Mouse (Mus musculus): Measurements from ENCODE around the gene Macf1.

Gene Macf1

DNA sequence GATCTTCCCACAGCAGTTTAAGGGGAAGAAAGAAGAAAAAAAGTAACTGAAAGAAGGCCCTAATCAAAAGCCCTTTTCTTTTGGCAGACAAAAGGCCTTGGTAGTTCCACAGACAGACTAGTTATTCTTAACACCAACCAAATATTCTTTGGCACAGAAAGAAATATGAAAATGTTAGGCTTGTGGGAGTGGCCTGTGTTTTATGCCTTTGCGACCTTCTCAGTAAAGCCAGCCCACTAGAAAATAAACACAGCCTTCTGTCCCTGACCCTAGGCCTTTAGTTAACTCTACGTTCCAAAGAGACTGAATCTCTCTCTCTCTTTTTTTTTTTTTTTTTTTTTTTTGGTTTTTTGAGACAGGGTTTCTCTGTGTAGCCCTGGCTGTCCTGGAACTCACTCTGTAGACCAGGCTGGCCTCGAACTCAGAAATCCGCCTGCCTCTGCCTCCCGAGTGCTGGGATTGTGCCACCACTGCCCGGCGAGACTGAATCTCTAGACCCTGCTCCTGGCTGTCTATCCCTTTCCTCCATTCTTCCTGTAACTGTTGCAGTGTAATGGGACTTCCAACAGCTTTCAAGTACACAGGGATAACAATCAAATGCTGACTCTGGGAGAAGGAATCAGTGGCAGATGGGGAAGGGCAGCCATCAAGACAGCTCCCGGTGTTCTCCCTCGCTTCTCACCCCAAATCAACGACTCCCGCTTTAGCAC is 85.5 kb downstream of the Macf1 start:
- DNase-seq (ENCODE audit: low spot score in 2 of 2), result no peak

DNA sequence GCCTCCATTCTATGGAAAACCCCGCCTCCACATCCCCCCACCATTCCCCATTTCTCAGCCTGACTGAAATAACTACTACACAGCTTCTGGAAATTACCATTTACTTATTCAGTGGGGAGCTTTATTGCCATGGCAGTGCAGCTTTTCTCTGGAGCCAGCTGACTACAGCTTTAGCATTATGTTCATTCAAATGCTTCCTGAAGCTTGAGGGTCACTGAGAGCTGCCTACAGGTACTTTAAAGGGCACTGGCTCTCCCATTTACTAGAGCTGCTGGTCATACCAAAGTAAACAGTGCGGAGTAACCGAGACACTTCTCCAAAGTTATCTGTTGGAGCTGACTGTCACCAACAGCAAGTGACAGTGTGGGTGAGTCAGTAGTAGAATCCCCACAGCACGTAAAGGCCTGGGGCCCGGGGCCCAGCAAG is 89.8 kb downstream of the Macf1 start:
- DNase-seq (ENCODE audit: low spot score in 2 of 2), result peak in 1 of 2 experiments; percentile 43

DNA sequence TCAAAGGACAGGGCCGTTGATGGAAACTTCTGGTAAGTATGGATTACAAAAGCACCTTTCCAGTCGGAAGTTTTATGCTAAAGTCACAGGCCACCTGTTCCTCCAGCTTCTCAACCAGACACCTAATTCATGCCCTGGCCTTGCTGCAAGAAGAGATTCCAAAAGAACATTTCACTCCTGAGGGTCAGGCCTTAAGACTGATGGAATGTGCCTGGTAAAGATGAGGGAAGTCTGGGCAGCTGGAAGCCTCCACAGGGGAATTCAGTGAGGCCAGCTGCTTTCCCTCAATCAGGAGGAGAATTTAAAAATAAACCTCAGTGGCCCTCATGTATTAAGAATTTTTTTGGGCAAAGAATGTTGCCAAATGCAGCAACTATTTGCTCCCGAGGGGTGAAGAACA is 90.5 kb downstream of the Macf1 start:
- no peak for DNase-seq (ENCODE audit: low spot score in 2 of 2)

DNA sequence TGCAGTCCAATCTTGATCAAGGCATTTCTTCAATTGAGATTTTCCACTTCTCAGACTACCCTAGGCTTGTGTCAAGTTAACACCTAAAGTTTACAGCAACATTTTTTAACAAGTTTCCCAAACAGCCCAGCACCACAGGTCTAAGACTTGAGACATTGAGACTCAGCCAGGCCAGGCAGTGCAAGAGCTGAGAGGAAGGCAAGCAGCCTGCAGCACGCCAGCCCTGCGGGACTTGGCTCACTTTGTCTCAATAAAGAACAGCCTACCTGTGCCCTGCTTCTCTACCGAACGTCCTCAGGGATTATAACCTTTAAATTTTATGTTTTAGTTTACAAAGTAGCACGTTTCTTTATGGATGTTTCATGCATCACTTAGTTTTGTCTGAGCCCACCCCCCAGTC is 92.1 kb downstream of the Macf1 start:
- DNase-seq (ENCODE audit: low spot score in 2 of 2), result no peak

DNA sequence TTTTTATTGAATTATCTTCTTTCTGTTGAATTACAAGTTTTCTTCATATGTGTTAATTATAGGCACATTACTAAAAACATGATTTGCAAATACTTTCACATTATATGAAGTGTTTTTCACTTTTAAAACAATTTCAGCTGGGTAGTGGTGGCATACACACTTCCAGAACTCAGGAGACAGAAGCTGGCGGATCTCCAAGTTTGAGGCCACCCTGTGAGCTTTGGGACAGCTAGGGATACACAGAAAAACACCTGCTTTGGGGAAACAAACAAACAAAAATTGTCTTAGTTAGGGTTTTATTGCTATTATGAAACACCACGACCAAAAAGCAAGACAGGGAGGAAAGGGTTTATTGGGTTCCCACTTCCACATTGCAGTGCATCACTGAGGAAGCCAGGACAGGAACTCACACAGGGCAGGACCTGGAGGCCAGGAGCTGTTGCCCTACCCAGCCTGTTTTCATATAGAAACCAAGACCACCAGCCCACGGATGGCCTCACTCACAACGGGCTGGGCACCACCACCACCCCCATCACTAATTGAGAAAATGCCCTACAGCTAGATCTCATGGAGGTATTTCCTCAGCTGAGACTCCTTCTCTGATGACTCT is 93.0 kb downstream of the Macf1 start:
- DNase-seq (ENCODE audit: low spot score in 2 of 2), result no peak

DNA sequence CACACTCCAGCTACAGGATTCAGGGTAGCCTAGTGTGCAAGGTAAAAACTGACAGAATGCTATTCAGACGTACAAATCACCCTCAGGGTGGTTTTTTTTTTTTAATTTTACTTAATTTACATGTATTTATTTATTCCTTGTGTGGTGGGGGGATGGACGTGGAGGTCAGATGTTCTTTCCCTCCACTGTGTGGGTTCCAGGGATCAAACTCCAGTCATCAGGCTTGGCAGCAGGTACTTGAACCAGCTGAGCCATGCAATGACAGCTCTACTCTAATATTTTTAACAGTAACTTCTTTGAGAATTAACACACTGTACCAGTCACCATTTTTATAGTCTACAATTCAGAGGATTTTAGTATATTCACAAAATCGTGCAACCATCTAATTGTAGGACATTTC is 94.7 kb downstream of the Macf1 start:
- DNase-seq (ENCODE audit: low spot score in 2 of 2), result no peak

DNA sequence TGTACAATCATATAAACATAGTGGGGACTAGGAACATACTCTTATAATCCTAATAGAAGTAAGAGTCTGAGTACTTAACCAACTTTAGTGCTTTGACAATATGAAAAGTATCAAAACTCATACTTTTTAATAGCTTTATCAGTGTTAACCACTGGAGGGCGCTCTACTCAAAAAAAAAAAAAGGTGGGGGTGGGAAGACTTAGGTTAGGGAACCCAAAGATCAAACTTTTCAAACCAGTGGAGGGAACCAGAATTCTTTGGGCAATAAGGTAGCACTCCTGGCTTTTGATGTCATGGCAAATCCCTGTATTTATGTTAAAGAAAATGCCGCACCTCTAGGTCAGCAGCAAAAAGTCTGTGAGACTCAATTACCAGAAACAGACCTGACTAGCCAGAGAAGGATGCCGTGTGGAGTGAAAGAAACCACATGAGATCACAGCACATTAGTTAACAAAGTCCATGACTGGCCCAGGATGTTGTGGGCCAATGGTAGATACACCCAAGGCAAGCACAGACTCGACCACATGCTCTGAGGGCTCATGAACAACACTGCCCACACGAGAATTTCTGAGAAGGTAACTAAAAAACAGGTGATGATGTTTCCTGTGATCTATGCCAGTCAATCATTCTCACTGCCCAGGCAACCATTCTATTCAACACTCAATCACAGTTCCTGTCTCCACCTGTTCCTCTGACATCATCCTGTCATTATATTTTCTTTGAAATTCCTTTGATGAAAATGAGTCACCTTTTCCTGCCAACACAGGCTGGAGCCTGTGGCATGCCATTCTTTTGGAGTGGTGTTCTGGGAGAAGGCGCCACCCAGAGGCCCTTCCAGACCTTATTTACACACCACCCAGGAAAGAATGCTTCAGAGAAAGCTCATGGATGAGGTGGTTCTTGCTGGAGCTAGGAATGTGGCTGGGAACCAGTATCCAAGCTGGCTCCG is 95.5 kb downstream of the Macf1 start:
- DNase-seq (ENCODE audit: low spot score in 2 of 2), result no peak

DNA sequence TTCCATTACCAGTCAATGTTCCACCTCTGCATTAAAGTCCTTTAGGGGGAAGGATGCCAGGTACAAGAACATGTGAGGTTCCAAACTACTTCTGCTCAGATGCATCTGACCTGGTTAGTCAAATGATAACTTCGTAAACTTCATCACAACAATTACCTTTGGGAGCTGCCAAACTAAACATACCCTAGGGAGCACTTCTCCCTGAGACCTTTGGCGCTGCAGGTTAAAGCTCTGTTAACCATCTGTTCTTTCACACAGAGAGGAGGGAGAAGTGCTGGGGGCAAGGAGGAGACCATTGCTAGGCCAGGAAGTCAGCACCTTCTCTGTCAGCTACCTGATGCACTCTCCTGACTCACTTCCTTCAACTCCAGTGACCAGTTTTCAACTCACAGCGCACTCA is 96.5 kb downstream of the Macf1 start:
- no peak for DNase-seq (ENCODE audit: low spot score in 2 of 2)

DNA sequence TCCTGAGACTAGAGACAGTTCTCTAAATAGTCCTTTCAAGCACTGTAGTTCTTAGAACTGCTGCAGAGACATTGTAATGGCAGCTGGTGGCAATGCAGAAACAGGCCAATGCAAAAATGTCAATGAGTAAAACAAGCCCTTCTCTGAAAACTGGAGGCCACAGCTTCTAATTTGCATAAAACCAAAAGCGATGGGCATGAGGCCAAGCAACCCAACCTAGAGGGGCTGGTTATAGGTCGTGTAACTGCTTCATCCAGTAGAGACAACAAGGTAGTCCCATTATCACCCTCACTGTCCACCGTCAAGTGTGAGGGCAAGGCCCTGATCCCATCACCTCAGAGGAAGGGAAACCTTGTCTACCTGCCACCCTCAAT is 99.5 kb downstream of the Macf1 start:
- peak; percentile 43 to 49 for DNase-seq (ENCODE audit: low spot score in 2 of 2)

DNA sequence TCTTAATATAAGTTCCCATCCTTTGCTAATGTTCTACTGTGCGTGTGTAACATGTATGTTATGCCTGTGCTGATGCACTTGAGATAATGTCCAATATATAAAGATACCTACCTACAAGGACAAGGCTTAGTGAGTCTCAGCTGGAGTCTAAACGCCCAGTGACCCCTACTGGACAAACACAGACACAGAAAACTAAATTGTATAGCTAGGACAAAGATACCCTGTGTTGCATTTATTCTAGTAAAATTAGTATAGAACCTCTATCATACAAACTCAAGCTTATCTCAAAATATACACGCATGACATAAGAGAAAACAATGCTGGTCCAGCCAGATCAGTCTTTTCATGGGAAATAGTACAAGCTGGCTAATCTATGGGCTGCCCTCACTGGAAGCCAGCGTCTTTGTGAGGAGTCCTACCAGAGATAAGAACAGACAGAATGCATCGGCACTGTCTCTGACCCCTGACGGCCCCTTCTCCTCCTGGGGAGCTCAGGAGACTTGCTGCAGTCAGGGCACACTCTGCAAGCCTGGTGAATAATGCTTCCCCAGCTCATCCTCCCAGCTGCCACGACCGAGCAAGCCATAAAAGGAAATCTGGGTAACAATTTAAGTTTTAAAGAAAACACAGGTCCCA is 100.0 kb downstream of the Macf1 start:
- DNase-seq (ENCODE audit: low spot score in 2 of 2), result no peak

DNA sequence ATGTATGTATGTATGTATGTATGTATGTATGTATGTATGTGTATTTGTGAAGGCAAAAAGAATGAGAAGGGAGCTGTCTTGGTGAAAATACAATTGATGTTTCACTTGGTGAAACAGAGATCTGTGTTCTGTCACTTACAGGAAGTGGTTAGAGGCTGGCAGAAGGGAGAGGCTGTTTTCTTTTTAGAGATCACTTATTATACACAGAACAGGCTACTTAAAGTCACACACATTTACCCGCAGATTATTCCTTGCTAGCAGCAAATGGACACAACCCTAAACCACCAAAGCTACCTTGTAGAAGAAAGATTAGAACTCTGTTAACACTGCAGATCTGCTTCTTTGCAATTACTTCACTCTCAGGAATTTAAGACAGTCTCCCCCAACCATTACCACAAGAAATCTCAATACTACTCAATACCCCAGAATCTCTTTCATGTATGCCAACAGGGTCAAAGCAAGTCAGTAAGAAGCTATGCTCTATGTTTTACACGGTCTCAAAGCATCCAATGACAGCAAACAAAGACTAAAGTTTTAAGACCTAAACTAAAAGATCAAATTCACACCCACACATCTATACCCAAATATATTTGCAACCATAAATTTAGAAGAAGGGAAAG is 106.6 kb downstream of the Macf1 start:
- DNase-seq (ENCODE audit: low spot score in 2 of 2), result no peak

DNA sequence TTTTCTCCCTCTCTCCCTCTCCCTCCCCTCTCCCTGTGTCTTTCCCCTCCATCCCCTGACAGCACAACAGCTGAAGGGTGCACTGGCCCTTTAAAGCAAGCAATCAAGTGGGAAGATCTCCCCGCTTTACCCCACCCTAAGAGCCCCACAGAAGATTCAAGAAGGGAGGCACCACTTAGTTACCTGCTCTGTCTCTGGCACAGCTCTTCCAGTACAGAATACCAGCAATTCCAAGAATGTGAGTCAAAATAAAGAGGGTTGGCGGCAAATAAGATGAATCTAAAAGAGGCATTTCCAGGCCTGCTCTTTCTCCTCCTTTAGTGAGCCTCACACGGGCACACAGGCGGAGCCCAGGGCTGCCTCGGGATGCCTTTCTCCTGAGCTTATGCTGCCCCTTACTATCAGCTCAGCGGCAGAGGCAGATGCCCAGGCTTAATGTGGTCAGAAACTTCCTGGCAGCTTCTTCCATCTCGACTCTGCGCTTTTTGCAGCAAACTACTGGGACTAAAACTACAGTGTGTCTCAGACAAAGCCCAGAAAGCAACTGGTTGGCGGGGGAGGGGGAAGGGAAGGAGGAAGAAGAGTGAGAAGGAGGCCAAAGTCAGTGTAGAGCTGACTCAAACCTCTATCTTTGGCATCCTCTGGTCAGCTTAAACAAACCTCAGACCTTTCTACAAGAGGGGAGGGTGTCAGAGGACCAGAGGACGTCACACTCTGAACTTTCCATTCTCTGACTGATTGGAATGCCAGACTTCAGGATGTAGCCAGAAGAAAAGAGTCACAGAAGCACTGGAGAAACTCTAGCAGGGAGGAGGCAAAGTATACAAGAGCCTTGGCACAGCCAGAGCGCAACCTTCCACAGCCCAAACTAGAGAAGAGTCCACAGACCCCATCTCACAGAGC is 111.5 kb downstream of the Macf1 start:
- DNase-seq (ENCODE audit: low spot score in 2 of 2), result peak; percentile 58 to 59

DNA sequence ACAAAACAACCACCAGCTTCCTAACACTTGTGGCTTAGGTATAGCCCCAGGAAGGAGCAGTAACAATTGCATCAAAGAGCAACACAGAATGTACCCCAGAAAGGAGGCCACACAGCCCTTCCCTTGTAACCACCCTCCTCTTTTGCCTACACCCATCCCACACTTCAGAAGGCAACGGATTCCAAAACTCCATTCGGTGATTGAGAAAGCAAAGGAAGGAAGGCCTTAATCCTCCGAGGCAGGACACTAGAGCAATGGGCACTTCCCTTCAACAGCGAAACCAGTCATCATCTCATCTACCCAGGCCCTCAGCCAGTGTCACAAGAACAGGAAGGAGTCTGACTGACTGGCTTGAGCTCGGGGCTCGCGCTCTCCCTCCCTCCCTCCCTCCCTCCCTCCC is 112.3 kb downstream of the Macf1 start:
- no peak for DNase-seq (ENCODE audit: low spot score in 2 of 2)

DNA sequence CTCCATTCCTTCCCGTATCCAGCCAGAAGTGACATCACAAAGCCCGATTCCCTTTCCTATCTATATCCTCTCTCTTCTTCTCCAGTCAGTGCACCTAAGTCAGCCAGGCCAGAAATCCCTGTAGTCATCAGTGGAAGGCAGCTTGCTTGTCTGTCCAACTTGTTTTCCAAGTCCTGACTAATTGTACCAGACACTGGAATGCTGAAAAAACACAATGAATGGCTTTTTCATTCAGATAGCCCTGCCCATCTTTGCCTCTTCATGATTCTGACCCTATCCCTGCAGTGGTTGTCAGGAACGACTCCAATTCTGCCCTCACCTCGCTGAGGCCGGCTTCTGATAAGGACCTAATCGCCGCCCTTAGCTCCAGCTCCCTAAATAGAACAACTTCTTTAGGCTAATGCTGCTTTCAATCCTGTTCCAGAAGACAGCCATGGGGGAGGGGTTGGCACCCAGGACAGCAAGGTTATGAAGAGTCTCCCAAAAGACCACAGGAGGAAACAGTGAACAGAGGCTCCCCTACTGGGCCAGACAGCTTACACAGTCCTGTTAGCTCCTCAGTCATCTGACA is 118.8 kb downstream of the Macf1 start:
- DNase-seq (ENCODE audit: low spot score in 2 of 2), result peak in 1 of 2 experiments; percentile 27

DNA sequence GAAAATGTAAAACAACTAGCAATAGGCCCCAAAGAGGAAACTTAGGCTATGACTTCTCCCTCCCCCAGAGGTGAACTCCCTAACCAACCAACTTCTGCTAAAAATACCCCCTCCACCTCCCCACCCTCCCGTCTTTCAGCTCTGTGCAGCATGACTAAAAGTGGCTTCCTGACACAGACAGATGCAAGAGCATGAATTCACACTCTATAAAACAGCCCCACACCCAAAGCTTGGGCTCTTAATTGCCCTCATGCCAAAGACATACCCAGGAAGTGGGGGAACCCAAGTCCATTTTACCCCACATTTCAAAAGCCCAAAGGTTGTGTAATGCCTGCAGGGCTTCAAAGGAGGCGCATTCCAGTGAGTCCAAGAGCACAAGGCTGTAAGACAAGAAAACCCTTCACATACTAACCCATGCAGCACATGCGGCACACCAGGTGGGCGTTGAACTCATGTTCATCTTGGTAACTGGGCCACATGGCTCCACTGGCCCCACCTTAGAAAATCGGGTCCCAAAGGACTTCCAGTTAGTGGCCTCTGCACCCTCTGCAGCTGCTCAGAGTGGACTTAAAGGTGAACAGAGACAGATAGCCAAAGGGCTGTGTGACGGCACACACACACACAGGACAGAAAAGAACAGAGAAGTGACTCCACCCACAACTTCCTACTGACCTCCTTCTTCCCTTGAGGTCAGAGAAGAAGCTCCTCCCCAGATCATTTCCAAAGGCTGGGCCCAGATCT is 119.9 kb downstream of the Macf1 start:
- DNase-seq (ENCODE audit: low spot score in 2 of 2), result peak in 1 of 2 experiments; percentile 27

DNA sequence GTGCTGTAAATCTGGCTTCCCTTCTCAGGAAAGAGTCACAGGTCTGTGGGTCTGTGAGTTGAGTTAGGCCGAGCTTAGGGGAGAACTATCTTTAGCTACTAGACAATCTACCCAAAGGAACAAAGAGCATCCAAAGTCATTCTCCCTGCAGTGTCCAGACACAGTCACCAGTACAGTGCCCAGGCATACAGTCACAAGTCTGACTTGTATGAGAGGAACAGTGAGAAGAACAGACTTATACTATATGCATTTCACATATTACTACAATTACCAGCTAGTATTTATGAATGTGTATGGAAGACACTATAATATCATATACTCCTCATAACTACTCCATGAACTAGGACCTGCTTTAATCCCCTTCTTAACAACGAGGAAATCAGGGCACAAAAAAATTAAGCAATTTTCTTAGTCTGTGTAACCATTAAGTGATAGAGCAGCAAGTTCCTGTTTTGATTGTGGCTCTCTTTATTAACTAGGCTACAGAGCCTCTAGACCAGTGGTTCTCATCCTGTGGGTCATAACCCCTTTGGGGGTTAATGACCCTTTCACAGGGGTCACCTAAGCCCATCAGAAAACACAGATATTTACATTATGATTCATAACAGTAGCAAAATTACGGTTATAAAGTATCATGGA is 121.9 kb downstream of the Macf1 start:
- no peak for DNase-seq (ENCODE audit: low spot score in 2 of 2)

DNA sequence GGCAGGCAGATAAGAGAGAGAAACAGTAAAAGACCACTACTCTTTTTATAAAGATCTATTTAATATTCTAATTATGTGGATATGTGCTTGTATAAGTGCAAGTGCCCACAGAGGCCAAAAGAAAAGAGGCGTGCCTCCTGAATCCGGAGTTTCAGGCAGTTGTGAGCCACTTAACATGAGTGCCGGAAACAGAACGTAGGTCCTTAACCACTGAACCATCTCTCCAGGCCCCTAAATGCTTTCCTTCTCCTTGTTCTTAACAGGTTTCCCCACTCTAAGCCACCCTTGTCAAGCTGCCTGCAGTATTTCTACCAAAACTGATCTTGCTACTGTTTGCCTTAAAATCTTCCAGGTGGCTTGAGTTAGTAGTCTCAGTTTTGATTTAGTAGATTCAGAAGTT is 123.3 kb downstream of the Macf1 start:
- DNase-seq (ENCODE audit: low spot score in 2 of 2), result no peak

DNA sequence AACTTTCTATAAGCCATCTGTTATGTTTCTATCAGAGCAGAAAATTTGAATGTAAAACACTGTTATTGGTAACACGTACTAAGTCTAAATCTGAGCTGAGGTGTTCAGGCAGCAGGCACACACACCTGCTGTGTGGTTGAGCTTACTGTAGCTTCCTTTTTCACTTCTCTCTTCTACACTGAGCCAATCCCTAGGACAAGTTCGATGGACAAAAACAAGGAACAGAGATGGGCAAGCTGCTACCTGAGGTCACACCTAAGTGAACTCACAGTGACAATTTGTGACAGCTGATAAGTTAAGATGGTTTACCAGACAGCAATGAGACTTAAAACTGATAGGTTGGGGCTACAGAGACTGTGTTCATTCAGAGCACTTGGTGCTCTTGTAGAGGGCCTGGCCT is 125.7 kb downstream of the Macf1 start:
- no peak for DNase-seq (ENCODE audit: low spot score in 2 of 2)

DNA sequence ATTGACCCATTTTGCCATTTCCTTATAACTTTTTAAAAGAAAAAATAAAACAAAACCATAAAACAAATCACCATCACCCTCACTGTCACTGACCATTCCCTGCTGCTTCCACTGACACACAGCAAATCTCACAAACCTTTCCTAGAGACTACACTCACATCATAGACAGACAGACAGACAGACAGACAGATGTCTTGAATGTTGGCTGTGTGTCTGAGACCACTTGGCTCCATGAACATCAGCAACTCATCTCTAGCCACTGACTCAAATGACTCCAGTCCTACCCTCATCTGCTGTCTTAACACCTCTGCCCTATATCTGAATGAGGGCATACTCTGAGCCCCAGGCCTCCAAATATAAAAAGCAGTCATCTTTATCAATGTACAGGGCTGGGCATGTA is 128.9 kb downstream of the Macf1 start:
- DNase-seq (ENCODE audit: low spot score in 2 of 2), result no peak

Data from right cerebral cortex, postnatal 10 days (tissue).